8 mouse cellular contexts compared by ENCODE assay signal in genomic region chr1:172562641-172563464, GRCm38 (mm10). TPM values are rescaled to one million over a fixed set of nuclear protein-coding genes. Genes with fewer than 3 reads are reported as not detected.
DNase-seq lines count a peak whose midpoint lies in the region; ATAC-seq lines count a peak whose summit lies in the region.

No protein-coding gene starts in this region.

- H3K9me3 ChIP-seq in intestine, embryonic 14.5 days (ENCODE audit: control insufficient read depth, low read length): no peaks in the 10 kb centered on the region

- no peaks in the 10 kb centered on the region for H3K36me3 ChIP-seq in intestine, embryonic 14.5 days (ENCODE audit: control insufficient read depth, insufficient read depth, low read length)

- peaks cover 33% of the 10 kb centered on the region for H3K27me3 ChIP-seq in intestine, embryonic 14.5 days (replicated peaks; ENCODE audit: control insufficient read depth, insufficient read depth, low read length)

- peaks cover 13% of the 10 kb centered on the region for H3K4me1 ChIP-seq in intestine, embryonic 14.5 days (replicated peaks; ENCODE audit: control insufficient read depth, insufficient read depth, low read length)

- peak overlapping the region; percentile 54 for H3K4me3 ChIP-seq in intestine, embryonic 14.5 days (ENCODE audit: low read depth, low read length)

- peak overlapping the region; percentile 49 for H3K9ac ChIP-seq in intestine, embryonic 14.5 days (ENCODE audit: low read length)

- intact Hi-C loops in gastrocnemius, postnatal 36 days (cut with DNase I): loop anchor here (5.0 kb wide), 1 partner anchor 36 kb away; no protein-coding TSS in a partner anchor
- intact Hi-C loops in left cerebral cortex, postnatal 14 days (cut with DNase I): loop anchor here (2.0 kb wide), 1 partner anchor 34 kb away; no protein-coding TSS in a partner anchor

- H3K27ac ChIP-seq in intestine, embryonic 14.5 days (ENCODE audit: low read depth): no peak overlapping the region

- under 1% methylated on average over 57 of the region's 66 CpGs for WGBS in intestine, embryonic 14.5 days

- ATAC-seq in activated CD4-positive, CD25-positive, alpha-beta regulatory T cell, adult 4 months: peak; percentile 80
- ATAC-seq in intestine, embryonic 14.5 days (replicated peaks; ENCODE audit: low FRiP score, low TSS enrichment, low read depth): peak; percentile 90
- peak; percentile 69 for ATAC-seq in megakaryocyte progenitor cell, adult 5-6 weeks (replicated peaks; ENCODE audit: poor library complexity)

- H3K4me2 ChIP-seq in intestine, embryonic 14.5 days (ENCODE audit: low read length): peak overlapping the region; percentile 96

- DNase-seq in embryo, embryonic 10 days (ENCODE audit: low spot score): peak; percentile 83
- peak; percentile 36 to 56 for DNase-seq in gastrocnemius, postnatal 36 days
- DNase-seq in intestine, embryonic 14.5 days (ENCODE audit: low spot score): peak; percentile 92
- DNase-seq in left cerebral cortex, postnatal 14 days (ENCODE audit: low spot score in 2 of 2): peak; percentile 29 to 57
- DNase-seq in right cerebral cortex, postnatal 14 days: peak; percentile 52
- peak; percentile 78 for DNase-seq in yolk sac, embryonic 10.5 days (ENCODE audit: low spot score)

RNA-seq across cellular contexts. Expression of gene Vsig8, which starts 7.1 kb away (rescaled TPM):
- polyA plus RNA-seq in activated CD4-positive, CD25-positive, alpha-beta regulatory T cell, adult 4 months (2017; shearing (Covaris generic)): not detected
- total RNA-seq in gastrocnemius, postnatal 36 days (2021): not detected
- polyA plus RNA-seq in intestine, embryonic 14.5 days (2014; fragmentation: Nextera tagmentation; extraction: Ambion mirVana): 0.27 and 0.35 TPM in 2 replicates
- total RNA-seq in left cerebral cortex, postnatal 14 days (2021): under 1 TPM in 1 of 2 experiments, not detected in 1; 0.95 TPM
- total RNA-seq in megakaryocyte progenitor cell, adult 5-6 weeks (2015): not detected in 2 replicates
- not detected in 2 replicates for total RNA-seq in megakaryocyte progenitor cell, adult 5-6 weeks (2017)

RNA-seq across cellular contexts. Expression of gene Slamf8, which starts 27.5 kb away (rescaled TPM):
- polyA plus RNA-seq in activated CD4-positive, CD25-positive, alpha-beta regulatory T cell, adult 4 months (2017; shearing (Covaris generic)): under 1 TPM in 1 of 2 experiments, not detected in 1; 0.29 TPM
- total RNA-seq in gastrocnemius, postnatal 36 days (2021): not detected
- 0.24 and 0.28 TPM in 2 replicates for polyA plus RNA-seq in intestine, embryonic 14.5 days (2014; fragmentation: Nextera tagmentation; extraction: Ambion mirVana)
- total RNA-seq in left cerebral cortex, postnatal 14 days (2021): not detected
- total RNA-seq in megakaryocyte progenitor cell, adult 5-6 weeks (2015): 0.46 TPM in 1 of 2 replicates, not detected in the other
- total RNA-seq in megakaryocyte progenitor cell, adult 5-6 weeks (2017): 0.41 TPM in 1 of 2 replicates, not detected in the other

RNA-seq across cellular contexts. Expression of gene Fcrl6, which starts 39.5 kb away (rescaled TPM):
- polyA plus RNA-seq in activated CD4-positive, CD25-positive, alpha-beta regulatory T cell, adult 4 months (2017; shearing (Covaris generic)): not detected
- total RNA-seq in gastrocnemius, postnatal 36 days (2021): not detected
- not detected in 2 replicates for polyA plus RNA-seq in intestine, embryonic 14.5 days (2014; fragmentation: Nextera tagmentation; extraction: Ambion mirVana)
- total RNA-seq in left cerebral cortex, postnatal 14 days (2021): not detected
- not detected in 2 replicates for total RNA-seq in megakaryocyte progenitor cell, adult 5-6 weeks (2015)
- not detected in 2 replicates for total RNA-seq in megakaryocyte progenitor cell, adult 5-6 weeks (2017)

RNA-seq across cellular contexts. Expression of gene Cfap45, which starts 42.3 kb away (rescaled TPM):
- polyA plus RNA-seq in activated CD4-positive, CD25-positive, alpha-beta regulatory T cell, adult 4 months (2017; shearing (Covaris generic)): under 1 TPM; 0.09 to 0.75 TPM
- under 1 TPM in 1 of 2 experiments, not detected in 1; 0.33 TPM for total RNA-seq in gastrocnemius, postnatal 36 days (2021)
- polyA plus RNA-seq in intestine, embryonic 14.5 days (2014; fragmentation: Nextera tagmentation; extraction: Ambion mirVana): 1.1 and 1.9 TPM in 2 replicates
- total RNA-seq in left cerebral cortex, postnatal 14 days (2021): 1 to 10 TPM; 3.6 to 3.7 TPM
- total RNA-seq in megakaryocyte progenitor cell, adult 5-6 weeks (2015): 0.12 TPM in 1 of 2 replicates, not detected in the other
- not detected in 2 replicates for total RNA-seq in megakaryocyte progenitor cell, adult 5-6 weeks (2017)
